Mouse (Mus musculus) cerebellum, adult 2 months (tissue): ENCODE measurements around the gene Lamb3.

Source experiments
- CTCF ChIP-seq: fragments of 200-500 bp; IDR thresholded peaks from 2 replicates; pipeline ENCODE4 v1.5.1; 2011; ENCODE audit warnings: low read depth, mild to moderate bottlenecking, control low read depth, low read length, moderate library complexity, borderline replicate concordance; ENCODE audit not compliant: insufficient read depth
- POLR2A ChIP-seq: fragments of 200-500 bp; IDR thresholded peaks from 2 replicates; pipeline ENCODE4 v1.6.1; 2011; ENCODE audit warnings: low read length, control low read depth, borderline replicate concordance; ENCODE audit not compliant: insufficient read depth

- 0 out of 2 replicates have a peak, but pooled peaks have one; percentile 19 for TF ChIP-seq POLR2A
- TF ChIP-seq CTCF: no peak
Measured at GRCm38 (mm10) chr1:193272137-193272915, 64.8 kb downstream of the Lamb3 start.
